Mouse (Mus musculus): Measurements from ENCODE around the gene Nfat5. TPM values are rescaled to one million over a fixed set of nuclear protein-coding genes. Genes with fewer than 3 reads are reported as not detected.

The Nfat5 gene
- polyA plus RNA-seq, 1 experiment = 2.3 TPM

GRCm38 (mm10) chr8:107381666-107382065 is 88.4 kb downstream of the Nfat5 start:
- TF ChIP-seq GATA1 (IDR thresholded peaks at IDR 0.05; ENCODE audit: low read length) = no peak

- TF ChIP-seq GATA1 (IDR thresholded peaks at IDR 0.05; ENCODE audit: low read length) = no peak
These were observed 89.6 kb downstream of the Nfat5 start for GRCm38 (mm10) chr8:107382898-107383297.

- TF ChIP-seq GATA1 (IDR thresholded peaks at IDR 0.05; ENCODE audit: low read length) = no peak
These were observed 91.4 kb downstream of the Nfat5 start for GRCm38 (mm10) chr8:107384651-107385050.

GRCm38 (mm10) chr8:107385063-107385462 is 91.8 kb downstream of the Nfat5 start:
- no peak for TF ChIP-seq GATA1 (IDR thresholded peaks at IDR 0.05; ENCODE audit: low read length)

- TF ChIP-seq GATA1 (IDR thresholded peaks at IDR 0.05; ENCODE audit: low read length) = no peak
These were observed 92.9 kb downstream of the Nfat5 start for GRCm38 (mm10) chr8:107386171-107386570.

GRCm38 (mm10) chr8:107386642-107387041 is 93.4 kb downstream of the Nfat5 start:
- TF ChIP-seq GATA1 (IDR thresholded peaks at IDR 0.05; ENCODE audit: low read length) = no peak

- no peak for TF ChIP-seq GATA1 (IDR thresholded peaks at IDR 0.05; ENCODE audit: low read length)
These were observed 94.6 kb downstream of the Nfat5 start for GRCm38 (mm10) chr8:107387861-107388260.

GRCm38 (mm10) chr8:107389557-107389956 is 96.3 kb downstream of the Nfat5 start:
- TF ChIP-seq GATA1 (IDR thresholded peaks at IDR 0.05; ENCODE audit: low read length) = no peak

GRCm38 (mm10) chr8:107390476-107391135 is 97.3 kb downstream of the Nfat5 start:
- TF ChIP-seq GATA1 (IDR thresholded peaks at IDR 0.05; ENCODE audit: low read length) = no peak

GRCm38 (mm10) chr8:107391136-107391516 is 97.9 kb downstream of the Nfat5 start:
- TF ChIP-seq GATA1 (IDR thresholded peaks at IDR 0.05; ENCODE audit: low read length) = no peak

- TF ChIP-seq GATA1 (IDR thresholded peaks at IDR 0.05; ENCODE audit: low read length) = no peak
These were observed 102.1 kb downstream of the Nfat5 start for GRCm38 (mm10) chr8:107395397-107395796.

- no peak for TF ChIP-seq GATA1 (IDR thresholded peaks at IDR 0.05; ENCODE audit: low read length)
These were observed 102.9 kb downstream of the Nfat5 start for GRCm38 (mm10) chr8:107396106-107396670.

- no peak for TF ChIP-seq GATA1 (IDR thresholded peaks at IDR 0.05; ENCODE audit: low read length)
These were observed 104.4 kb downstream of the Nfat5 start for GRCm38 (mm10) chr8:107397665-107398064.

- no peak for TF ChIP-seq GATA1 (IDR thresholded peaks at IDR 0.05; ENCODE audit: low read length)
These were observed 106.2 kb downstream of the Nfat5 start for GRCm38 (mm10) chr8:107399495-107399894.

GRCm38 (mm10) chr8:107401866-107402265 is 108.6 kb downstream of the Nfat5 start:
- TF ChIP-seq GATA1 (IDR thresholded peaks at IDR 0.05; ENCODE audit: low read length) = no peak

GRCm38 (mm10) chr8:107403038-107403781 is 109.9 kb downstream of the Nfat5 start, which contains the start of gene Nqo1:
TSS of gene Nqo1 (minus strand) at chr8:107403206.
- no peak for TF ChIP-seq GATA1 (IDR thresholded peaks at IDR 0.05; ENCODE audit: low read length)

- TF ChIP-seq GATA1 (IDR thresholded peaks at IDR 0.05; ENCODE audit: low read length) = no peak
These were observed 110.8 kb downstream of the Nfat5 start for GRCm38 (mm10) chr8:107404057-107404456.
